Mouse (Mus musculus) olfactory bulb, adult 2 months (tissue): ENCODE data around the gene Hs3st4.

Experiments
- CTCF ChIP-seq: fragments of 200-500 bp; IDR thresholded peaks from 2 replicates; pipeline ENCODE4 v1.5.1; 2012; ENCODE audit warnings: low read depth, mild to moderate bottlenecking, low read length, moderate library complexity; ENCODE audit not compliant: insufficient read depth
- POLR2A ChIP-seq: fragments of 200-500 bp; IDR thresholded peaks from 2 replicates; pipeline ENCODE4 v1.6.1; 2012; ENCODE audit warnings: mild to moderate bottlenecking, low read depth, low read length, moderate library complexity; ENCODE audit not compliant: insufficient read depth

DNA sequence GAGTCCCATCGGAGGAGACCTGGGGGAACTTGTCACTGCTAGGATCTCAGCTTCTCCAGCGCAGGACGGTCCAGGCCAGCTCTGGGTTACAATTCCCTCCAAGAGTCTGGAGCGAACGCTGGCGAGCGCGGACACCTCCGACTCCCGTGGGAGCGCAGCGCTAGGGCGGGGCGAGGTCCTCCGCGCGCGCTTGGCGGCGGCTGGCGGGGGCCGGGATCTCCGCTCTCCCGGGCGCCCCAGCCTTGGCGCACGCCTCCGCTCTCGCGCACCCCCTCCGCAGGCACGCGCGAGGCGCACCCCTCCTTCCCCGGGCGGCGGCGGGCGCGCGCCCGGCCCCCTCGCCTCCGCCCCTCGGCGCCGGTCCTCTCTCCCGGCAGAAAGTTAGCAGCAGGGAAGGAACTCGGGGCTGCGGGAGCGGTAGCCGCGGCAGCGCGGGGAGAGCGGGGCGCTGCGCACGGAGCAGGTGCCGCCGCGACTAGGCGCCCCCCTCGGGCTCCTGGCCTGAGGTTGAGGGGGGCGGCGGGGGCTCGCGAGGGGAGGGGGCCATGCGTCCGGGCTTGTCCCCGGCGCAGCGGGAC, at the start of gene Hs3st4:
- no peak for TF ChIP-seq POLR2A
- no peak for TF ChIP-seq CTCF
